ENCODE assay signal across 8 mouse cellular contexts in the genomic region with DNA sequence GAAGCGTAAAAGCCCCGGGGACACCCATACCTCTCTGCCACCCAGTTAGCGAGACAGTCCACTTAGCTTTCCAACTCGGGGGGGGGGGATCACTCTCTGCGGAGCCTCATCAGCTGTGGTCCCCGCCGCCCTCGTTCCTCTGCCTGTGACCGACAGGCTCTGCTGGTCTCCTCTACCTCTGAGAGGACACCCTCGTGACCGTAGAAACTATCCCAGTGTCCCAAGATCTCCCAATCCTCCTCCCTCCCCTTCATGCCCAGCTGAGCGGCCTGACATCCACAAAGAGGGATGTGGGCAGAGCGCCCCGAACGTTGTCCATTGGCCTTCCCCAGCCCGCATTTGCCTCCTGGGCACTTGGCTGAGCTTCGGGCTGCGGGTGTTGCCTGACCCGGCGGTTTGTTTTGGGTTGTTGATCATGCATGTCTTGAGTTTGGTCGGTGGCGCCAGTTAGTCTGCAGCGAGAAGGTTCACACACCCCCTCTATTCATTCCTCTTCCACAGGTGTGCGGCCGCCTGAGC. TPM values are rescaled to one million over a fixed set of nuclear protein-coding genes. Genes with fewer than 3 reads are reported as not detected.
DNase-seq lines count a peak whose midpoint lies in the region; ATAC-seq and TF ChIP-seq lines count a peak whose summit lies in the region.

No protein-coding gene starts in this region.

- ATAC-seq in forebrain, embryonic 12.5 days (ENCODE audit: low FRiP score) = no peak
- ATAC-seq in hindbrain, embryonic 14.5 days (ENCODE audit: low FRiP score) = no peak
- no peak for ATAC-seq in limb, embryonic 13.5 days (ENCODE audit: low FRiP score, low read depth)
- ATAC-seq in midbrain, embryonic 16.5 days = no peak

- under 1% methylated on average over 25 of the region's 25 CpGs for WGBS in forebrain, embryonic 12.5 days
- under 1% methylated on average over 25 of the region's 25 CpGs for WGBS in hindbrain, embryonic 14.5 days
- WGBS in limb, embryonic 13.5 days = 1% methylated on average over 25 of the region's 25 CpGs
- under 1% methylated on average over 25 of the region's 25 CpGs for WGBS in midbrain, embryonic 16.5 days

- peak; percentile 42 for DNase-seq in MN1 (ENCODE audit: low spot score)
- DNase-seq in brain, embryonic 14.5 days (ENCODE audit: low read depth) = peak; percentile 65
- peak; percentile 41 for DNase-seq in hindbrain, embryonic 14.5 days (ENCODE audit: low spot score)
- peak; percentile 67 for DNase-seq in urinary bladder, postnatal 14 days (ENCODE audit: low spot score)
- DNase-seq in natural killer cell, adult 2 months (ENCODE audit: low spot score in 2 of 2) = no peak

- H3K9me3 ChIP-seq in forebrain, embryonic 12.5 days = no peaks in the 10 kb centered on the region
- H3K9me3 ChIP-seq in hindbrain, embryonic 14.5 days (ENCODE audit: control insufficient read depth, low read length) = no peaks in the 10 kb centered on the region
- H3K9me3 ChIP-seq in limb, embryonic 13.5 days = no peaks in the 10 kb centered on the region
- no peaks in the 10 kb centered on the region for H3K9me3 ChIP-seq in midbrain, embryonic 16.5 days (replicated peaks; ENCODE audit: control insufficient read depth, low read length, poor library complexity, severe bottlenecking)

- H3K27ac ChIP-seq in forebrain, embryonic 12.5 days = peak overlapping the region; percentile 99
- H3K27ac ChIP-seq in hindbrain, embryonic 14.5 days = peak overlapping the region; percentile 97
- peak overlapping the region; percentile 90 for H3K27ac ChIP-seq in limb, embryonic 13.5 days
- H3K27ac ChIP-seq in midbrain, embryonic 16.5 days (ENCODE audit: low read length) = peak overlapping the region; percentile 99

- peak overlapping the region; percentile 57 for H3K4me2 ChIP-seq in forebrain, embryonic 12.5 days
- H3K4me2 ChIP-seq in hindbrain, embryonic 14.5 days (replicated peaks) = peak overlapping the region; percentile 75
- H3K4me2 ChIP-seq in limb, embryonic 13.5 days (replicated peaks) = peak overlapping the region; percentile 92
- peak overlapping the region; percentile 58 for H3K4me2 ChIP-seq in midbrain, embryonic 16.5 days (ENCODE audit: low read length)

- H3K27me3 ChIP-seq in forebrain, embryonic 12.5 days = no peaks in the 10 kb centered on the region
- H3K27me3 ChIP-seq in hindbrain, embryonic 14.5 days (ENCODE audit: control insufficient read depth, insufficient read depth, low read length) = no peaks in the 10 kb centered on the region
- peaks cover 19% of the 10 kb centered on the region for H3K27me3 ChIP-seq in limb, embryonic 13.5 days
- H3K27me3 ChIP-seq in midbrain, embryonic 16.5 days (ENCODE audit: control insufficient read depth, insufficient read depth, low read depth, low read length) = no peaks in the 10 kb centered on the region

- peak overlapping the region; percentile 99 for H3K9ac ChIP-seq in forebrain, embryonic 12.5 days
- peak overlapping the region; percentile 99 for H3K9ac ChIP-seq in hindbrain, embryonic 14.5 days
- H3K9ac ChIP-seq in limb, embryonic 13.5 days = peak overlapping the region; percentile 90
- peak overlapping the region; percentile 100 for H3K9ac ChIP-seq in midbrain, embryonic 16.5 days (ENCODE audit: low read depth, low read length)

- peak overlapping the region; percentile 95 for H3K4me3 ChIP-seq in forebrain, embryonic 12.5 days (replicated peaks)
- peak overlapping the region; percentile 68 for H3K4me3 ChIP-seq in hindbrain, embryonic 14.5 days (replicated peaks; ENCODE audit: low read length)
- H3K4me3 ChIP-seq in limb, embryonic 13.5 days = peak overlapping the region; percentile 74
- H3K4me3 ChIP-seq in midbrain, embryonic 16.5 days (ENCODE audit: low read depth, low read length) = peak overlapping the region; percentile 92

- no peak for TF ChIP-seq CTCF in brain, embryonic 14.5 days (IDR thresholded peaks at IDR 0.05; ENCODE audit: borderline replicate concordance, extremely low read depth, insufficient read depth, insufficient read length)

- H3K4me1 ChIP-seq in forebrain, embryonic 12.5 days = peaks cover 23% of the 10 kb centered on the region
- H3K4me1 ChIP-seq in hindbrain, embryonic 14.5 days (replicated peaks; ENCODE audit: control insufficient read depth, insufficient read depth, low read length) = peaks cover 13% of the 10 kb centered on the region
- H3K4me1 ChIP-seq in limb, embryonic 13.5 days = peaks cover 15% of the 10 kb centered on the region
- peaks cover 21% of the 10 kb centered on the region for H3K4me1 ChIP-seq in midbrain, embryonic 16.5 days (ENCODE audit: control insufficient read depth, insufficient read depth, low read length)

- no peaks in the 10 kb centered on the region; the same call in 1 of the 2 replicates for H3K36me3 ChIP-seq in forebrain, embryonic 12.5 days (replicated peaks)
- H3K36me3 ChIP-seq in hindbrain, embryonic 14.5 days (replicated peaks; ENCODE audit: control insufficient read depth, insufficient read depth) = no peaks in the 10 kb centered on the region
- H3K36me3 ChIP-seq in limb, embryonic 13.5 days = no peaks in the 10 kb centered on the region
- H3K36me3 ChIP-seq in midbrain, embryonic 16.5 days (ENCODE audit: control insufficient read depth, insufficient read depth, low read length) = no peaks in the 10 kb centered on the region

- TF ChIP-seq POLR2A in brain, embryonic 14.5 days (IDR thresholded peaks at IDR 0.05; ENCODE audit: borderline replicate concordance, extremely low read depth, insufficient read depth, insufficient read length, poor library complexity, severe bottlenecking) = no peak

RNA-seq across cellular contexts. Expression of a gene that starts 1.5 kb away (rescaled TPM):
- polyA plus RNA-seq in brain, embryonic 14.5 days (2012; rRNA removed) = 122 and 123 TPM in 2 replicates
- 233 and 239 TPM in 2 replicates for polyA plus RNA-seq in forebrain, embryonic 12.5 days (2016; fragmentation: Nextera tagmentation; extraction: Ambion mirVana)
- polyA plus RNA-seq in hindbrain, embryonic 14.5 days (2014; fragmentation: Nextera tagmentation; extraction: Ambion mirVana) = 91.5 and 100 TPM in 2 replicates
- polyA plus RNA-seq in limb, embryonic 13.5 days (2015; fragmentation: Nextera tagmentation; extraction: Ambion mirVana) = 10.2 and 10.4 TPM in 2 replicates
- 148 and 217 TPM in 2 replicates for polyA plus RNA-seq in midbrain, embryonic 16.5 days (2015; fragmentation: Nextera tagmentation; extraction: Ambion mirVana)

Comparison
In these comparisons a context has a peak if more than half of its experiments do, and no peak if none do; other contexts are left out.
1. DNase-seq: peak in MN1 (single experiment), brain, embryonic 14.5 days (single experiment), hindbrain, embryonic 14.5 days (single experiment) and urinary bladder, postnatal 14 days (single experiment); none in natural killer cell, adult 2 months (0 of 2).
2. Peak in every context shown above with its lines, with median percentiles within 50 percentile points of each other: H3K27ac ChIP-seq, H3K4me2 ChIP-seq, H3K4me3 ChIP-seq and H3K9ac ChIP-seq.